Mouse (Mus musculus) cerebellum, adult 2 months (tissue): ENCODE measurements around the gene Myh13. TPM values are rescaled to one million over a fixed set of nuclear protein-coding genes. Genes with fewer than 3 reads are reported as not detected.

Source experiments
- DNase-seq, 2 experiments: peaks; one replicate each; pipeline ENCODE4 v3.0.0; 2021
- H3K27ac ChIP-seq: fragments of 200-500 bp; 2 replicates; pipeline ENCODE4 v1.5.1; 2012; ENCODE audit warnings: low read length, control low read depth, inconsistent platforms; ENCODE audit not compliant: insufficient read depth
- H3K27me3 ChIP-seq: fragments of 200-500 bp; 2 replicates; pipeline ENCODE4 v1.6.1; 2012; ENCODE audit warnings: inconsistent platforms, mild to moderate bottlenecking, low read length, moderate library complexity; ENCODE audit not compliant: control insufficient read depth, insufficient read depth
- H3K4me1 ChIP-seq: fragments of 200-500 bp; 2 replicates; pipeline ENCODE4 v1.6.1; 2011; ENCODE audit warnings: low read length; ENCODE audit not compliant: control insufficient read depth, insufficient read depth
- H3K4me3 ChIP-seq: fragments of 200-500 bp; replicated peaks from 2 replicates; pipeline ENCODE3; 2011; ENCODE audit warnings: mild to moderate bottlenecking, low read depth, low read length, control low read depth; ENCODE audit not compliant: insufficient read depth
- CTCF ChIP-seq: fragments of 200-500 bp; IDR thresholded peaks from 2 replicates; pipeline ENCODE4 v1.5.1; 2011; ENCODE audit warnings: low read depth, mild to moderate bottlenecking, control low read depth, low read length, moderate library complexity, borderline replicate concordance; ENCODE audit not compliant: insufficient read depth
- POLR2A ChIP-seq: fragments of 200-500 bp; IDR thresholded peaks from 2 replicates; pipeline ENCODE4 v1.6.1; 2011; ENCODE audit warnings: low read length, control low read depth, borderline replicate concordance; ENCODE audit not compliant: insufficient read depth
- WGBS: fragments of 180-500 bp; shearing (Covaris S2); methylation state at CpG from one replicate; pipeline ENCODE4 v1.1.7; 2018; 5-methylcytosine and 5-hydroxymethylcytosine counted together
- polyA plus RNA-seq: library from polyadenylated mRNA; depleted of rRNA; stranded (reverse); fragments of >200 nt; gene quantifications from 2 replicates; pipeline ENCODE4 v1.2.3, GENCODE M21; 2012

Myh13 gene
- polyA plus RNA-seq, 1 experiment = 0.75 TPM

DNA sequence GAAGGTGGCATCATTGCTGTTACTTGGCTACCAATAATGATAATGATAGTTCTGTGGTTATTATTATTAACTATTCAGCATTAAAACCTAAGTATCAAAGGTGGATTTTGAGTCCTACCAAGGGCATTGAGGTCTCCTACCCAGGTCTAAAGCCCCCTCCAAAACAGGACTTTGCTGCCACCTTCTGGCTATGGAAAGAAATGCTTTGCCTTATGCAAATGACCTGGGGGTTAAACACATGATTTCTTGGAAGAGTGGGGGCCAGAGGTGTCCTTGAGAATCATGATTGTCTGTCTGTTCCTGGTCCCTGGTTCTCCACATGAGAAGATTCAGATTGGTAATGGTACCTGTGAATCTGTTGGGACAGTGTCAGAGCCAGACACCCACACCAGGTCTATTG is 54.9 kb downstream of the Myh13 start:
- Histone ChIP-seq H3K27me3 (no peaks in the 10 kb centered on the region; the same call in 1 of the 2 replicates), H3K4me3 (no peak overlapping the region), H3K27ac (no peak overlapping the region), H3K4me1 (no peaks in the 10 kb centered on the region)
- no peak for DNase-seq
- TF ChIP-seq CTCF (peak; percentile 55; the same call in 1 of the 2 replicates), POLR2A (no peak)

DNA sequence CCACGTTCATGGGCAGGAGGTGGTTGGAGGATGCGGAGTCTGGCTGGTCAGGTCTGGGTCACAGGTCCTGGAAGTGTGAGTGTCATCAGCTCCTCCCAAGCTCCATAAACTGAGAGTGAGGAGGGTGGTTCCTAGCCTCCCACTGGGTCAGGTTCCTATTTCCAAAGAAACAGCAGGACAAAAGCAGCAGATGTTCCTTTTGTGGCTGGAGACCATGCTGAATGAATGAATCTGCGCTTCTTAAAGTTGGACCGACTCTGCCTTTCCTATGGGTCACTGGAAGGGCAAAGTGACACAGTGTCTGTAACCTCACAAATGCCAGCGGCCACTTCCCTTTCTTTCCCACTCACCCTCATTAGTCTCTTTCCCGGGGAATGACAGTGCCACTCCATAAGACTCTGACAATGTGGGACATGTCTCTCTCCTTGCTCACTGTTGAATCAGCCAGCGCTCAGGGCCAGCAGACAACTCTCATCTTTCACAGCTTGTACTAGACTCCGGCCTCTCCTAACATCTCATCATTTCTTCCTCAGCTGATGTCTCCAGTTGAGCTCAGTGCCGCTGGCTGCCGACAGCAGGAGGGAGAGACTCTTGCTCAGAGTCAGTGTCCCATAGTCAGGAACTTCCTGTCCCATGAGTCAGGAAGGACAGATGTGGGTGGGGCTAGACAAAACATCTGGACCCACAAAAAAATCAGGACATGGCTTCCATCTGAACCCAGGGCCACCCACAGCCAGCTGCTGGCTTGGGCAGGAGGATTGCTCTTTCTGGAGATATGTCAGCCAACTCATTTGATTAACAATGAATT is 58.4 kb downstream of the Myh13 start:
- Histone ChIP-seq H3K27ac (no peak overlapping the region), H3K4me1 (no peaks in the 10 kb centered on the region), H3K27me3 (no peaks in the 10 kb centered on the region; the same call in 1 of the 2 replicates), H3K4me3 (no peak overlapping the region)
- 49% methylated on average over 10 of the region's 10 CpGs for WGBS
- no peak for DNase-seq
- TF ChIP-seq POLR2A = no peak

DNA sequence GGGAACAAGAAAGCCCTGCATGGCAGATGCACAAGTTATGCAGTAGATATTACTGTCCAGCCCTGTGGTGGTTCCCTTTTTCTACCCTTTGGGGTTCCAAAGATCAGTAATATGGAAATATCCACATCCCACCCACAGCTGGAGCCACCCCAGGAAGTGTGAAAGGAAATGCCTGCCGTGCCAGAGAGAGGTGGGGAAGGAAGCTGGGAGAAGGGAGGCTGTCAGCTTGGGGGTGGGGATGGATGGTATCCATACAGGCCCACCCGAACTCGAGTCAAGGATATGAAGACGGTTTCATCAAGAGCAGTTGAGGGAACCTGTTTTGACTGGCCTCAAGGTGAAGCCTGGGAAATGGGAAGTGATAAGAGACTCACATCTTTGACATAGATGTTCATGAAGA is 60.4 kb downstream of the Myh13 start:
- Histone ChIP-seq H3K27ac (no peak overlapping the region), H3K4me1 (no peaks in the 10 kb centered on the region), H3K27me3 (no peaks in the 10 kb centered on the region; the same call in 1 of the 2 replicates), H3K4me3 (no peak overlapping the region)
- no peak for TF ChIP-seq CTCF
- no peak for TF ChIP-seq POLR2A
- 90% methylated on average over 4 of the region's 4 CpGs for WGBS
- no peak for DNase-seq

DNA sequence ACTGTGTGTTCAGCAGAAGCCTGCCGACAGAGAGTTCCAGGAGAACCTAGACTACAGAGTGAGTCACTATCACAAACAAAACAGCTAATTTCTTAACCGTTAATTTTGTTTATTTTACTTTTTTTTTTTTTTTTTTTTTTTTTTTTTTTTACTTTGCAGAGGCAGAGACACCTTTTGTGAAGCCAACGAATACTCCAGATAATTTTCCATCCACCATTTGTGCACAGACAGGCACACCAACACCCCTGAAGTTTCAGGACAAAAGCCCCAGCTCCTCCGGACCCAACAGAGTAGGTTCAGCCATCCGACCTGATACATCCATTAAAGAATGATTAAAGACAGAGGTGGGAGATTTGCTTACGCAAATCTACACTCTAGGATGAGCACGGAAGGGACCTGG is 63.2 kb downstream of the Myh13 start:
- TF ChIP-seq POLR2A (no peak), CTCF (no peak)
- Histone ChIP-seq H3K27me3 (no peaks in the 10 kb centered on the region; the same call in 1 of the 2 replicates), H3K27ac (no peak overlapping the region), H3K4me3 (no peak overlapping the region), H3K4me1 (no peaks in the 10 kb centered on the region)
- DNase-seq = no peak
- 91% methylated on average over 7 of the region's 7 CpGs for WGBS

DNA sequence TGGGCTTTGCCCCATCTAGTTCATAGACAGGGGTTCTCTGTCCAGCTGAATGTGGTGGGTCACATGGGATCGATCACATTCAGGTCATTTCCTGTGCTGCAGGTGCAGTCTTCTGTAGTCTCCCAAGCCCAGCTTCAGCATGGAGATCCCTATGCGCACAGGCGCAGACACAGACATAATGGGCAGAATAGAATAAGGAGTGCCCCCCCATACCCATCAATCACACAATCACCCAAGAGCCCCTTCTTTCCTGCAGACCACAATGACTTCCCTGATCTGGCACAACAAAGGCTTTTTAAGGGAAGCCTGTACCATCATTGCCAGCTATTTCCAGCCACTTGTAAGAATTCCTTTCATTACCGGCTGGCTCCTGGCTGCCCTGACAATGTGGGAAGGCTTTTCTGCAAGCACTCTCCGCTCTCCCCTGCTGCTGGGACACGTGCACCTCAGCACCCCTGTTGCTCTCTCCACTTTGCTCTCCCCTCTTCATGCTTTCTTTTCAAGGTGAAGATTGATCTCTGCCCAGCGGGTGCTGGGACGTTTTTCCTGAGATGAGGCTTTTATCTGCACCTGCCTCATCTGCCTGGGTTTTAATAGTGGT is 65.5 kb downstream of the Myh13 start:
- TF ChIP-seq POLR2A (no peak), CTCF (no peak)
- H3K4me3 ChIP-seq = no peak overlapping the region
- WGBS = 40% methylated on average over 8 of the region's 8 CpGs
- no peaks in the 10 kb centered on the region for H3K4me1 ChIP-seq
- no peak overlapping the region for H3K27ac ChIP-seq
- no peak for DNase-seq
- H3K27me3 ChIP-seq = no peaks in the 10 kb centered on the region

DNA sequence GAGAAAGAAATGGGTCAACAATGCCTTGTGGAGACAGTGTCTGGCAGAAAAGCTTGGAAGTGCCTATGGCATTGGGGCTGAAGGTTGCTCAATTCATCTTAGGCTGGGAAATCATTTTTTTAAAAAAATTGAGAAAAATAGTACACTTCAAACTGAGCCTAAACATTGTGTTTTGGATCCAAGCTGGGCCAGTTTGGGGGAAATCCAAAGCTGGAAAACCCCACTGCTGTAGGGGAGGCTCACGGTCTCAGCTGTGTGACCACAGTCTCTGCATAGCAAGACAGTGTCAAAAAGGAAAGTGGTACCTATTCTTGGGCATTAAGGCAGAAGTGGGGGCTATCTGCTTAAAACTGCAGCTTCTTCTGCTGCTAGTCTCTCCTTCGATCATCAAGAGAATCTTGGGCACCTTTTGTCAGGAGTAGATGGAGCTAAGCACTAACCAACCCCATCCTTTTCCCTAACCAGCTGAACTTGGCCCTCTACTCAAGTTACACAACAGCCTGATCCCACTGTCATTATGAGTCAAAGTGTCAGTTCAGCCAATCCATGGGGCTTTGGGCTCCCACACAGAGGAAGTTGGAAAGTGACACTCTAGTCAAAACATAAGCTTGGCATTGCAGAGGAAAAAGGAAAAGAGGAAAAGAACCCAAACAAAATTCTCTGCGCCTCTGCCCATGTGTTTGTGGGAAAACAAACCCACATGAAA is 69.4 kb downstream of the Myh13 start:
- no peaks in the 10 kb centered on the region for H3K4me1 ChIP-seq
- no peak overlapping the region for H3K27ac ChIP-seq
- 89% methylated on average over 3 of the region's 3 CpGs for WGBS
- DNase-seq = no peak
- TF ChIP-seq CTCF = no peak
- TF ChIP-seq POLR2A = no peak
- no peak overlapping the region for H3K4me3 ChIP-seq
- no peaks in the 10 kb centered on the region for H3K27me3 ChIP-seq

DNA sequence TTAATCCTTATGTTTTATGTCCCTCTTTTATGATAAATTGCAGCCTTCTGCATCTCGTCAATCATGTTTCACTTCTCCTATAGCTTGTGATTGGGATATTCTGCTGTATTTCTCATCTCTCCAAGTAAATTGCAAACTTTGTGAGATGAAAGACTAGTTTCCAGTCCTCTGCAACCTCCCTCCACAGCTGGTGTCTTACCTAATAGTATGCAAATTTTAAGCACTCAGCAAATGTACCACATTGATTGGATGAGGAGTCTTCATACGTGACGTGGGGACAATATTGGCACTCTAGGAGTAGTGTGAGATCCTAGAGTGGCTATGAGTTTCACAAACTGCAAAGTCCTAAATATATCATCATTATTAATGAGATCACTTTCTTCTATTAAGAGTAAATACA is 70.9 kb downstream of the Myh13 start:
- TF ChIP-seq CTCF (no peak), POLR2A (no peak)
- WGBS = 88% methylated on average over 3 of the region's 3 CpGs
- H3K4me3 ChIP-seq = no peak overlapping the region
- H3K27me3 ChIP-seq = no peaks in the 10 kb centered on the region
- no peak overlapping the region for H3K27ac ChIP-seq
- DNase-seq = no peak
- H3K4me1 ChIP-seq = no peaks in the 10 kb centered on the region
